In genomic region chr6:8227035-8227434, GRCm38 (mm10) we compare ENCODE assay signal across 24 mouse cellular contexts. TPM values are rescaled to one million over a fixed set of nuclear protein-coding genes. Genes with fewer than 3 reads are reported as not detected.
DNase-seq lines count a peak whose midpoint lies in the region; ATAC-seq lines count a peak whose summit lies in the region.
"Had no signal": no experiment of that assay in that cellular context is flagged by ENCODE, and none has a peak within 500 bp of the region (broad histone marks: within the 10 kb centered on the region; RNA-seq: fewer than 3 reads in every experiment).

No protein-coding gene starts in this region.

- no peak overlapping the region for H3K4me2 ChIP-seq in forebrain, embryonic 15.5 days (replicated peaks)
- H3K4me2 ChIP-seq in forebrain, embryonic 14.5 days (ENCODE audit: low read length): no peak overlapping the region
- H3K4me2 ChIP-seq: heart, embryonic 13.5 days; hindbrain, embryonic 14.5 days had no signal

- H3K9ac ChIP-seq in forebrain, embryonic 15.5 days (replicated peaks): no peak overlapping the region
- no peak overlapping the region for H3K9ac ChIP-seq in forebrain, embryonic 14.5 days (ENCODE audit: low read length)
- H3K9ac ChIP-seq: heart, embryonic 13.5 days; hindbrain, embryonic 14.5 days had no signal

- H3K4me3 ChIP-seq in forebrain, embryonic 15.5 days: no peak overlapping the region
- H3K4me3 ChIP-seq in forebrain, embryonic 14.5 days (ENCODE audit: low read depth, low read length): no peak overlapping the region
- H3K4me3 ChIP-seq: forebrain, embryonic 10.5 days; heart, adult 2 months; heart, embryonic 10.5 days; heart, embryonic 13.5 days had no signal

- ATAC-seq in forebrain, embryonic 15.5 days (replicated peaks): 0 out of 2 replicates have a peak, but pooled peaks have one; percentile 63
- no peak for ATAC-seq in forebrain, embryonic 14.5 days
- peak; percentile 72 for ATAC-seq in frontal cortex, adult (ENCODE audit: low TSS enrichment)
- no peak for ATAC-seq in granulocyte monocyte progenitor cell, adult 5-6 weeks (replicated peaks; ENCODE audit: poor library complexity, severe bottlenecking)
- ATAC-seq: activated CD4-positive, CD25-positive, alpha-beta regulatory T cell, adult 4 months; hindbrain, postnatal 0 days; inflammation-experienced regulatory T-cells, adult 6 months had no signal

- H3K9me3 ChIP-seq in forebrain, embryonic 15.5 days: no peaks in the 10 kb centered on the region
- no peaks in the 10 kb centered on the region for H3K9me3 ChIP-seq in forebrain, embryonic 14.5 days (replicated peaks; ENCODE audit: control insufficient read depth, low read length)
- H3K9me3 ChIP-seq: forebrain, embryonic 10.5 days; heart, embryonic 10.5 days; heart, embryonic 13.5 days had no signal

- no peaks in the 10 kb centered on the region for H3K27me3 ChIP-seq in forebrain, embryonic 15.5 days
- no peaks in the 10 kb centered on the region for H3K27me3 ChIP-seq in forebrain, embryonic 14.5 days (replicated peaks; ENCODE audit: control insufficient read depth, insufficient read depth, low read length)
- H3K27me3 ChIP-seq: heart, embryonic 13.5 days had no signal

- no peak overlapping the region for H3K27ac ChIP-seq in forebrain, embryonic 15.5 days (replicated peaks)
- H3K27ac ChIP-seq in forebrain, embryonic 14.5 days (ENCODE audit: low read depth, low read length): no peak overlapping the region
- H3K27ac ChIP-seq: forebrain, embryonic 10.5 days; heart, adult 2 months; heart, embryonic 10.5 days; heart, embryonic 13.5 days; hindbrain, embryonic 14.5 days; hindbrain, postnatal 0 days had no signal

- peaks cover 18% of the 10 kb centered on the region for H3K36me3 ChIP-seq in forebrain, embryonic 15.5 days
- H3K36me3 ChIP-seq in forebrain, embryonic 14.5 days (ENCODE audit: control insufficient read depth, insufficient read depth, low read length): peaks cover 23% of the 10 kb centered on the region

- H3K4me1 ChIP-seq in forebrain, embryonic 15.5 days: no peaks in the 10 kb centered on the region
- H3K4me1 ChIP-seq in forebrain, embryonic 14.5 days (ENCODE audit: control insufficient read depth, insufficient read depth, low read length): no peaks in the 10 kb centered on the region
- H3K4me1 ChIP-seq: forebrain, embryonic 10.5 days; heart, embryonic 10.5 days; heart, embryonic 13.5 days had no signal

- no peak for DNase-seq in forebrain, embryonic 14.5 days (ENCODE audit: low spot score)
- no peak for DNase-seq in frontal cortex, adult 2 months (ENCODE audit: extremely low spot score in 1 of 2, low spot score in 1 of 2)
- DNase-seq in layer of hippocampus, adult 9-10 months (ENCODE audit: low spot score): peak; percentile 26
- no peak for DNase-seq in layer of hippocampus, postnatal 25 days (ENCODE audit: extremely low spot score in 1 of 2, low spot score in 1 of 2)
- DNase-seq: adrenal gland, adult 8-10 months; adrenal gland, postnatal 25 days; cerebellum, adult 18-20 months; cerebellum, adult 9-10 months; cerebellum, postnatal 14 days; gastrocnemius, postnatal 25 days; heart, adult 2 months; heart, postnatal 14 days; heart, postnatal 4 days had no signal

- 85% methylated on average over 3 of the region's 3 CpGs for WGBS in forebrain, embryonic 15.5 days
- 85% methylated on average over 3 of the region's 3 CpGs for WGBS in forebrain, embryonic 14.5 days

RNA-seq across cellular contexts. Expression of gene Mios, which starts 18.0 kb away (rescaled TPM):
- polyA plus RNA-seq in forebrain, embryonic 15.5 days (2015; fragmentation: Nextera tagmentation; extraction: Ambion mirVana): 24.5 and 25.5 TPM in 2 replicates
- polyA plus RNA-seq in forebrain, embryonic 14.5 days (2014; fragmentation: Nextera tagmentation; extraction: Ambion mirVana): 23.3 and 26.3 TPM in 2 replicates
- polyA plus RNA-seq in frontal cortex, adult 2 months (2012; rRNA removed): 9.9 and 11.6 TPM in 2 replicates
- total RNA-seq in layer of hippocampus, postnatal 25 days (2021): 10 to 100 TPM; 25.2 to 26.5 TPM
- total RNA-seq in granulocyte monocyte progenitor cell, adult 5-6 weeks (2014; fragmentation: Nextera tagmentation): 20.5 and 24.8 TPM in 2 replicates
- total RNA-seq in granulocyte monocyte progenitor cell, adult 5-6 weeks (2017): 31.3 and 37.4 TPM in 2 replicates

RNA-seq across cellular contexts. Expression of gene Rpa3, which starts 31.9 kb away (rescaled TPM):
- 102 and 115 TPM in 2 replicates for polyA plus RNA-seq in forebrain, embryonic 15.5 days (2015; fragmentation: Nextera tagmentation; extraction: Ambion mirVana)
- polyA plus RNA-seq in forebrain, embryonic 14.5 days (2014; fragmentation: Nextera tagmentation; extraction: Ambion mirVana): 118 and 131 TPM in 2 replicates
- polyA plus RNA-seq in frontal cortex, adult 2 months (2012; rRNA removed): 17.2 and 17.7 TPM in 2 replicates
- total RNA-seq in layer of hippocampus, postnatal 25 days (2021): 10 to 100 TPM; 14.0 to 17.5 TPM
- 109 and 138 TPM in 2 replicates for total RNA-seq in granulocyte monocyte progenitor cell, adult 5-6 weeks (2014; fragmentation: Nextera tagmentation)
- total RNA-seq in granulocyte monocyte progenitor cell, adult 5-6 weeks (2017): 111 and 156 TPM in 2 replicates

RNA-seq across cellular contexts. Expression of gene Umad1, which starts 32.1 kb away (rescaled TPM):
- polyA plus RNA-seq in forebrain, embryonic 15.5 days (2015; fragmentation: Nextera tagmentation; extraction: Ambion mirVana): 40.1 and 42.7 TPM in 2 replicates
- polyA plus RNA-seq in forebrain, embryonic 14.5 days (2014; fragmentation: Nextera tagmentation; extraction: Ambion mirVana): 40.6 and 43.6 TPM in 2 replicates
- polyA plus RNA-seq in frontal cortex, adult 2 months (2012; rRNA removed): 32.9 and 36.1 TPM in 2 replicates
- 10 to 100 TPM; 28.5 to 32.0 TPM for total RNA-seq in layer of hippocampus, postnatal 25 days (2021)
- 17.0 and 18.7 TPM in 2 replicates for total RNA-seq in granulocyte monocyte progenitor cell, adult 5-6 weeks (2014; fragmentation: Nextera tagmentation)
- total RNA-seq in granulocyte monocyte progenitor cell, adult 5-6 weeks (2017): 10.6 and 11.8 TPM in 2 replicates

RNA-seq across cellular contexts. Expression of gene Gm45062, which starts 32.2 kb away (rescaled TPM):
- 21.2 and 21.8 TPM in 2 replicates for polyA plus RNA-seq in forebrain, embryonic 15.5 days (2015; fragmentation: Nextera tagmentation; extraction: Ambion mirVana)
- 14.1 and 14.3 TPM in 2 replicates for polyA plus RNA-seq in forebrain, embryonic 14.5 days (2014; fragmentation: Nextera tagmentation; extraction: Ambion mirVana)
- 17.1 and 18.6 TPM in 2 replicates for polyA plus RNA-seq in frontal cortex, adult 2 months (2012; rRNA removed)
- total RNA-seq in layer of hippocampus, postnatal 25 days (2021): 1 to 10 TPM; 1.5 to 2.6 TPM
- total RNA-seq in granulocyte monocyte progenitor cell, adult 5-6 weeks (2014; fragmentation: Nextera tagmentation): 0.11 and 4.2 TPM in 2 replicates
- total RNA-seq in granulocyte monocyte progenitor cell, adult 5-6 weeks (2017): 3.1 and 5.5 TPM in 2 replicates
- total RNA-seq: adrenal gland, postnatal 25 days; gastrocnemius, postnatal 25 days; heart, postnatal 14 days had no signal

RNA-seq across cellular contexts. Expression of gene Col28a1, which starts 34.6 kb away (rescaled TPM):
- polyA plus RNA-seq in forebrain, embryonic 15.5 days (2015; fragmentation: Nextera tagmentation; extraction: Ambion mirVana): 0.38 and 0.61 TPM in 2 replicates
- polyA plus RNA-seq in forebrain, embryonic 14.5 days (2014; fragmentation: Nextera tagmentation; extraction: Ambion mirVana): 0.15 and 0.42 TPM in 2 replicates
- 0.72 and 1.0 TPM in 2 replicates for polyA plus RNA-seq in frontal cortex, adult 2 months (2012; rRNA removed)
- total RNA-seq in layer of hippocampus, postnatal 25 days (2021): under 1 TPM; 0.30 to 0.75 TPM
- not detected in 2 replicates for total RNA-seq in granulocyte monocyte progenitor cell, adult 5-6 weeks (2014; fragmentation: Nextera tagmentation)
- not detected in 2 replicates for total RNA-seq in granulocyte monocyte progenitor cell, adult 5-6 weeks (2017)
- total RNA-seq: ES-E14 had no signal
- polyA plus RNA-seq: activated CD4-positive, CD25-positive, alpha-beta regulatory T cell, adult 4 months; heart, embryonic 10.5 days; inflammation-experienced regulatory T-cells, adult 6 months had no signal

Comparison
In these comparisons a context has a peak if more than half of its experiments do, and no peak if none do; other contexts are left out.
1. ATAC-seq: peak in forebrain, embryonic 15.5 days (single experiment) and frontal cortex, adult (single experiment); none in forebrain, embryonic 14.5 days (single experiment) and granulocyte monocyte progenitor cell, adult 5-6 weeks (single experiment).